Mouse (Mus musculus): ENCODE measurements around the gene Ushbp1. TPM values are rescaled to one million over a fixed set of nuclear protein-coding genes. Genes with fewer than 3 reads are reported as not detected.

Gene Ushbp1
- 4.2 and 5.3 TPM in 2 replicates for polyA plus RNA-seq (2015; fragmentation: Nextera tagmentation; extraction: Ambion mirVana)

DNA sequence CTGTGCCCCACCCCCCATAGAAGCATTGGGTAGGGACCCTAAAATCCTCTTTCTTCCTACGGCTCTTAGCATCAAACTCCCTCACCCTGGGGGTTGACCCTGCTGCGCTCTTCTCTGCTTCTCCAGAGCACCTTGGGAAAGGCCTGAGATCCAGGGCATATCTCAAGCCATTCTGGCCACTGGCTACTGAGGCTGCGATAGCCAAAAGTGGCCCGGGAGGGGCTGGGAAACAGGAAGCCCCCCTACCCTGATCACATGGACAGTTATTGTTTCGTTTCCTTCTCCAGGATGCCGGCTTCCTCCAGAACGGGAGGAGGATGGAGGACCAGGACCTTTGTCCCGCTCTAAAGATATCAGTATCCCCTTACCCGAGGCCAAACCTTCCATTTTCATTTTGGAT lies at the start of gene Ushbp1:
Gene Ushbp1 (minus strand): TSS at position 174 of the 400 bp plus-strand sequence.

DNA sequence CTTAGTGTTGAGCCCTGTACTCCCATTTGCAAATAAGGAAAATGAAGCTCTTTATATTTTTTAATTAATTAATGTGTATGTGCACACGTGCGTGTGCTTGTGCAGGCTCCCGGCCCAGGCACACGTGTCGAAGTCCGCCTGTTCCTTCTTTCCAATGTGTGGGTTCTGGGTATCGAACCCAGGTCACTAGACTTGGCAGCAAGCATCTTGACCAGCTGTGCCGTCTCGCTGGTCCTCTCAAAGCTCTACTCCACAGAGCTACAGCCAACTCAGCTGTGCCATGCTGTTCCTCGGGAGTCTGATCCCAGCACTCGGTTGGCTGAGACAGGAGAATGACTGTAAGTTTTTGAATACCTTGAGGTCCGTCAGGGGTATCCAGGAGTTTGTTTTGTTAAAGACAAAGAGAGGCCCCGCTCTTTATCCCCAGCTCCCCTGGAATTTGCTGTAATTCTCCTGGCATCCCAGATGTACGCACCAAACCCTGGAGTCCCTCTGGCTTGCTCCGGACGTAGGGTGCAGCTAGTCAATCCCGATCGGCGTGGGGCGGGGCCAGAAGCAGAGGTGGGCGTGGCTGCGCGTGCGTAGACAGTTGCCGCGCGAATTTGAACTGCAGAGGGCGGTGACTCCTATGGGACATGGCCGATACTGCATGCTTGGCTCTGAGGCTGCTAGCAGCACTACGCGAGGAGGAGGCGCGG lies 9.9 kb upstream of the Ushbp1 start, which contains the start of gene Ankle1:
Gene Ankle1 (plus strand): TSS at position 610 of the 698 bp plus-strand sequence.

DNA sequence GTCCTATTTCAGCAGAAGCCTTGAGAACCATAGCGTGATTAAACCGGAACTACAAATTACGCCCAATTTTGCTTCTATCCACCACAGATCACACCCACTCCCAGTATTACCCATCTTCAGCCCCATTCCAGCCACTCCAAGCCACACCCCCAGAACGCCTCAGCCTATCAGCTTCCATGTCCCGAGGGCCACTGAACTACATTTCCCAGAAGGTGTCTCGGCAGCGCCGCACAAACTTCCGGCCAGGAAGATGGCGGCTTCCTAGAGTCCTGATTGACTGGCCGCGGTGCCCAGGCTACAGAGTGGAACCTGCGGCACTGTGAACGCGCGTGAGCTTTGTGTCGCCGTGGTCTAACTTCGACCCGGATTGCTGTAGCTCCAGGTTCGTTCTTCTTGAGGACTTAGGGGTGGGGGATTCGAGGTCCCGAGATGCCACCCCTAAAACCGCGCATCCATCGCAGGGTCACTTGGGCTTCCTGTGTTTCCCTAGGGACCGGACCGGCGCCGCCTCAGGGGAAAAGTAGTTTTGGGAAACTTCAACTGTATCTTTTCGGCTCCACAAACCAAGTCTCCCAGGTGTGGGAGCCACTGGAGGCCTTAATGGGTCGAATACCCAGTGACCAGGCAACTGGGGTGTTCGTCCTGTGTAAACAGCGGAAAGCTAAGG lies 1.2 kb upstream of the Ushbp1 start, which contains the start of gene Babam1:
Gene Babam1 (plus strand): TSS at position 223 of the 667 bp plus-strand sequence.

DNA sequence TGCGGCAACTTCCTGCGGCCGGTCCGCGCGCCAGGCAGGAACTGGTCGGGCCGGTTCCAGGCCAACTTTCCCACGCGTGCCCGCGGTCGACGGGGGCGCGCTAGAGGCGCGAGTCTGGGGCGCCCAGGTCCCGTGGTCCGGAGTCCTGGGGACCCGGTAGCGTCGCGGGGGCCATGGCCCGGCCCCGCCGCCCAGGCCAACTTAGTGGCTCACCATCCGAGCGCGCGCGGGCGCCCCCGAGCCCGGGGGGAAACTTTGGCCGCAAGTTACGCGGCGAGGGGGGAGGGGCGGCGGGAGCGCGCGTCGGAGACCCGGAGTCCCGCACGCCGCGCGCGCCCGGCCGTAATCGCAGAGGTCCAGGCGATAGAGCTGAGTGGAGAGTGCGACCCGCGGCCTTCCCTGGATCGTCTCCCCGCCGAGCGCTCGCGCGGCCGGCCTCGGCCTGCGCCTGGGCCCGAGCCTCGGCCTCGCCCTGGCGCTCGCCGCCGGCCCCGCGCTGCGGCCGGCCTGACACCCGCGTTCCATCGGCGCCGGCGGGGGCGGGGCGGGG lies 14.1 kb downstream of the Ushbp1 start, which contains the start of gene Nr2f6:
Gene Nr2f6 (minus strand): TSS at position 540 of the 550 bp plus-strand sequence.

DNA sequence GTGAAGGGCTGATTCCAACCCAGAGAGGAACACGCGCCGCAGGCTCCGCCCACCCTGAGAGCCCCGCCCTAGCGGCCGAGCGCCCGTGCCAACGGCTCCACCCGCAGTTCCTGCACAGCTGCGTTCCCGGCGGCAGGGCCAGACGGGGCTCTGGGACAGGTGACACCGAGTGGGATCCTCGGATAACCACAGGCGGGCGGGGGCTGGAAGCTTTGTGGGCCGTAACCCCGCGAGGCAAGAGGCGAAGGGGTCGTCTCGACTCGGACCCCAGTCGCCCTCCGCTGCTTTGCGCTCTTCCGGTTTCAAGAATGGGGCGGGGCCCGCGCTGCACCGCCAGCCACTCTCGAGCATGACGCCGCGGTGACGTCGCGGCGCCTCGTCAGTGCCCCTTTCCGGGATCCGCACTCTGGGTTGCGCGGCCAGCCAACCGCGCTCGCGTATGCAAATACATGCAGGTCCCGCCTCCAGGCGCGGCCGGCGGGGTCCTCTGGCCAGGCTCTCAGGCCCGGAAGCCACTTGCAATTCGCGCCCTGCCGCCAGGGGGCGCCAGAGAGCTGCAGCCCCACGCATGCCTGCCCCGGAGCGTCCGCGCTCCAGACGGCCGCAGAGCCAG lies 24.3 kb downstream of the Ushbp1 start, which contains the start of gene Ocel1:
Gene Ocel1 (plus strand): TSS at position 63 of the 613 bp plus-strand sequence.

DNA sequence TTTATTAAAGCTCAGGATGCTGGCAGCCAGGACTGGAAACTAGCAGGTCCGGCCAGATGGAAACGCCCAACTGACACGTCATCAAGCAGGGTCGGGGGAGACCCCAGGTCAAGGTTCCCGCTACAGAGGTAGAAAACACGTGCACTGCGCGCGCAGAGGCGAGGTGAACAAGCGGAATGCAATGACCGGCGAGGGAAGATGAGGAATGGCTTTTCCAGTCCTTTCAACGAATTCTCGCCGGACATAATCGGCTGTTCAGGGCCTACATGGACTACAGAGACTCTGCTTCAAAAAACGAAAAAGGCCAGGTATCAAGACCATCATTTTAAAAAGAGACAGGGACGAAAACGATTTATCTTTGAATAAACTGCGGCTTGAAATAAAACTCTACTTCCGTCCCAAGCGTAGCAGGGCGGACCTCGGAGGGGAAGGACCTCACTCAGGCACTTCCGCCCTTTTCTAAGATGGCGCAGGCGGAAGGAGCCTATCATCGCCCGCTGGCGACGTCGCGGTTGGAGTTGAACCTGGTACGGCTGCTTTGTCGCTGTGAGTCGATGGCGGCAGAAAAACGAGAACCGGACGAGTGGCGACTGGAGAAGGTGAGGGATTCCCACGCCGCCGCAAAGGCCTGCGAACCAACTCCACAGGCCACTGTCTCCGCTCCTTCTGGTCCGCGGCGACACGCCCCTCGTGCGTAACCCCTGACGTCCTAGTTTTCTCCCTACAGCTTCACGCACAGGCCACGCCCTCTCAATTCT lies 28.7 kb downstream of the Ushbp1 start, which contains the start of gene Use1:
Gene Use1 (plus strand): TSS at position 78 of the 758 bp plus-strand sequence.

Other genes with a start within 250 kb of the Ushbp1 start
- 7.8 and 9.5 TPM in 2 replicates for gene Myo9b, start 123.1 kb downstream of the Ushbp1 start, polyA plus RNA-seq (2015; fragmentation: Nextera tagmentation; extraction: Ambion mirVana)
- 51.7 and 55.4 TPM in 2 replicates for gene Haus8, start 122.9 kb downstream of the Ushbp1 start, polyA plus RNA-seq (2015; fragmentation: Nextera tagmentation; extraction: Ambion mirVana)
- gene Use1, start 29.0 kb downstream of the Ushbp1 start, polyA plus RNA-seq (2015; fragmentation: Nextera tagmentation; extraction: Ambion mirVana): 130 and 134 TPM in 2 replicates
- 7.0 and 7.8 TPM in 2 replicates for gene Ocel1, start 24.5 kb downstream of the Ushbp1 start, polyA plus RNA-seq (2015; fragmentation: Nextera tagmentation; extraction: Ambion mirVana)
- gene Nr2f6, start 13.8 kb downstream of the Ushbp1 start, polyA plus RNA-seq (2015; fragmentation: Nextera tagmentation; extraction: Ambion mirVana): 38.2 and 41.9 TPM in 2 replicates
- 92.1 and 102 TPM in 2 replicates for gene Babam1, start 1.1 kb upstream of the Ushbp1 start, polyA plus RNA-seq (2015; fragmentation: Nextera tagmentation; extraction: Ambion mirVana)
- gene Ankle1, start 10.2 kb upstream of the Ushbp1 start, polyA plus RNA-seq (2015; fragmentation: Nextera tagmentation; extraction: Ambion mirVana): 2.6 TPM in 2 replicates
- 185 and 196 TPM in 2 replicates for gene Abhd8, start 67.9 kb upstream of the Ushbp1 start, polyA plus RNA-seq (2015; fragmentation: Nextera tagmentation; extraction: Ambion mirVana)
- 148 and 173 TPM in 2 replicates for gene Mrpl34, start 69.2 kb upstream of the Ushbp1 start, polyA plus RNA-seq (2015; fragmentation: Nextera tagmentation; extraction: Ambion mirVana)
- 259 and 265 TPM in 2 replicates for gene Dda1, start 73.4 kb upstream of the Ushbp1 start, polyA plus RNA-seq (2015; fragmentation: Nextera tagmentation; extraction: Ambion mirVana)
- gene Ano8, start 90.2 kb upstream of the Ushbp1 start, polyA plus RNA-seq (2015; fragmentation: Nextera tagmentation; extraction: Ambion mirVana): 8.4 and 10.0 TPM in 2 replicates
- 18.4 and 18.7 TPM in 2 replicates for gene Gtpbp3, start 92.3 kb upstream of the Ushbp1 start, polyA plus RNA-seq (2015; fragmentation: Nextera tagmentation; extraction: Ambion mirVana)
- 15.4 and 15.8 TPM in 2 replicates for gene Plvap, start 116.0 kb upstream of the Ushbp1 start, polyA plus RNA-seq (2015; fragmentation: Nextera tagmentation; extraction: Ambion mirVana)
- not detected in 2 replicates for gene Ccdc194, start 129.9 kb upstream of the Ushbp1 start, polyA plus RNA-seq (2015; fragmentation: Nextera tagmentation; extraction: Ambion mirVana)
- 24.3 and 26.4 TPM in 2 replicates for gene Bst2, start 141.7 kb upstream of the Ushbp1 start, polyA plus RNA-seq (2015; fragmentation: Nextera tagmentation; extraction: Ambion mirVana)
- 89.4 and 91.4 TPM in 2 replicates for gene Mvb12a, start 147.1 kb upstream of the Ushbp1 start, polyA plus RNA-seq (2015; fragmentation: Nextera tagmentation; extraction: Ambion mirVana)
- gene Tmem221, start 163.1 kb upstream of the Ushbp1 start, polyA plus RNA-seq (2015; fragmentation: Nextera tagmentation; extraction: Ambion mirVana): 0.28 and 0.40 TPM in 2 replicates
- 0.05 and 0.17 TPM in 2 replicates for gene Nxnl1, start 170.8 kb upstream of the Ushbp1 start, polyA plus RNA-seq (2015; fragmentation: Nextera tagmentation; extraction: Ambion mirVana)
- gene Slc27a1, start 173.1 kb upstream of the Ushbp1 start, polyA plus RNA-seq (2015; fragmentation: Nextera tagmentation; extraction: Ambion mirVana): 143 and 156 TPM in 2 replicates
- 262 and 266 TPM in 2 replicates for gene Pgls, start 196.4 kb upstream of the Ushbp1 start, polyA plus RNA-seq (2015; fragmentation: Nextera tagmentation; extraction: Ambion mirVana)
- gene Fam129c, start 201.8 kb upstream of the Ushbp1 start, polyA plus RNA-seq (2015; fragmentation: Nextera tagmentation; extraction: Ambion mirVana): 6.7 and 7.2 TPM in 2 replicates
- gene Colgalt1, start 215.2 kb upstream of the Ushbp1 start, polyA plus RNA-seq (2015; fragmentation: Nextera tagmentation; extraction: Ambion mirVana): 64.4 and 77.9 TPM in 2 replicates

All from neural tube, postnatal 0 days (tissue).